8 mouse cellular contexts compared by ENCODE assay signal in genomic region chr7:82056551-82057230, GRCm38 (mm10).
A peak's percentile ranks its signal among the peaks of the same experiment; 100 is the strongest.
DNase-seq lines count a peak whose midpoint lies in the region; ATAC-seq lines count a peak whose summit lies in the region.

No protein-coding gene starts in this region.

- H3K4me3 ChIP-seq in intestine, embryonic 14.5 days (ENCODE audit: low read depth, low read length), result no peak overlapping the region
- H3K4me3 ChIP-seq in midbrain, embryonic 10.5 days, result peak overlapping the region; percentile 46

- peaks cover 14% of the 10 kb centered on the region for H3K4me1 ChIP-seq in intestine, embryonic 14.5 days (replicated peaks; ENCODE audit: control insufficient read depth, insufficient read depth, low read length)
- H3K4me1 ChIP-seq in midbrain, embryonic 10.5 days, result peaks cover 18% of the 10 kb centered on the region

- ATAC-seq in intestine, embryonic 14.5 days (replicated peaks; ENCODE audit: low FRiP score, low TSS enrichment, low read depth), result peak; percentile 80
- no peak for ATAC-seq in megakaryocyte, adult 5-6 weeks (ENCODE audit: poor library complexity, severe bottlenecking)

- 5% methylated on average over 21 of the region's 21 CpGs for WGBS in intestine, embryonic 14.5 days
- WGBS in midbrain, embryonic 10.5 days, result 1% methylated on average over 21 of the region's 21 CpGs

- no peak overlapping the region; the same call in 1 of the 2 replicates for H3K9ac ChIP-seq in intestine, embryonic 14.5 days (ENCODE audit: low read length)

- peak overlapping the region; percentile 46 for H3K4me2 ChIP-seq in intestine, embryonic 14.5 days (ENCODE audit: low read length)

- peak overlapping the region; percentile 17 for H3K27ac ChIP-seq in intestine, embryonic 14.5 days (ENCODE audit: low read depth)
- peak overlapping the region; percentile 75 for H3K27ac ChIP-seq in midbrain, embryonic 10.5 days (replicated peaks)

- DNase-seq in urinary bladder, postnatal 14 days (ENCODE audit: low spot score), result peak; percentile 44
- DNase-seq in urinary bladder, postnatal 10 days (ENCODE audit: low spot score), result no peak
- peak; percentile 31 for DNase-seq in forelimb bud, embryonic 11.5 days (ENCODE audit: low read depth, low spot score)
- DNase-seq in intestine, embryonic 14.5 days (ENCODE audit: low spot score), result peak; percentile 68
- peak; percentile 64 for DNase-seq in midbrain, embryonic 10.5 days (ENCODE audit: low spot score)
- DNase-seq in testis, postnatal 14 days (ENCODE audit: low spot score), result peak; percentile 19
- DNase-seq in layer of hippocampus, adult 9-11 months, result no peak

- H3K9me3 ChIP-seq in intestine, embryonic 14.5 days (ENCODE audit: control insufficient read depth, low read length), result no peaks in the 10 kb centered on the region
- no peaks in the 10 kb centered on the region for H3K9me3 ChIP-seq in midbrain, embryonic 10.5 days (replicated peaks)

- no peaks in the 10 kb centered on the region for H3K36me3 ChIP-seq in intestine, embryonic 14.5 days (ENCODE audit: control insufficient read depth, insufficient read depth, low read length)
- H3K36me3 ChIP-seq in midbrain, embryonic 10.5 days, result no peaks in the 10 kb centered on the region

- no peaks in the 10 kb centered on the region for H3K27me3 ChIP-seq in intestine, embryonic 14.5 days (replicated peaks; ENCODE audit: control insufficient read depth, insufficient read depth, low read length)
- H3K27me3 ChIP-seq in midbrain, embryonic 10.5 days (ENCODE audit: low read depth, poor library complexity, severe bottlenecking), result peaks cover 28% of the 10 kb centered on the region

Comparison
In these comparisons a context has a peak if more than half of its experiments do, and no peak if none do; other contexts are left out.
1. DNase-seq: peak in urinary bladder, postnatal 14 days (single experiment), forelimb bud, embryonic 11.5 days (single experiment), intestine, embryonic 14.5 days (single experiment), midbrain, embryonic 10.5 days (single experiment) and testis, postnatal 14 days (single experiment); none in urinary bladder, postnatal 10 days (single experiment) and layer of hippocampus, adult 9-11 months (single experiment).